Mouse (Mus musculus): ENCODE measurements around the gene Pptc7. TPM values are rescaled to one million over a fixed set of nuclear protein-coding genes. Genes with fewer than 3 reads are reported as not detected.

Gene Pptc7
- polyA plus RNA-seq, 1 experiment = 18.8 TPM

DNA sequence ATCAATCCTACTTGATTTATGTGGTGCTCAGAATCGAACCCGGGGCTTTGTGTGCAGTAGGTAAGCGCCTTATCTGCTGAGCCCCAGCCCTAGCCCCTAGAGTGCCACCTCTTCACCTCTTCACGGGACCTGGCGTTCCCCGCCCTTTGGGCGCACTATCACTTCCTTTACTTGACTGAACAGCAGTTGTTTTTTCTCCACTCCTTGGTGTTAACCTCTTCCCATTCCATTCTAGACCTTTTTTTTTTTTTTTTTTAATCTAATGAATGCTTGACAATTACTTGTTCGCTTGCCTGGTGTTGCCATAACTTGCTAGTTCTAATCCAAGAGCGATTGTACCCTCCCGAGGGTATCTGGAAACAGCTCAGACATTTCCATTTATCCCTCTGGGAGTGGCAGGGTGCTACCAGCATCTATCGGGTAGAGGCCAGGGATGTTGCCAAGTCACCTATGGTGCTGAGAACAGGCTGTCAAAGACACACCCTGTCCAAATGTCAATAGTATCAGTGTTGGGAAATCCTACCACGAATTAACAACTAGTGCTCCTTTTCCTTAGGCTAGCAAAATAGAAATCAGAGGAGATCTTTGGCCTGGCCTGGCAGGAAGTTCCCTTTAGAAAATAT lies 4.3 kb upstream of the Pptc7 start:
- H3K27ac ChIP-seq (ENCODE audit: insufficient read depth, low read length) = no peak overlapping the region
- no peak for DNase-seq (ENCODE audit: low read depth in 1 of 2, low spot score in 2 of 2)
- no peaks in the 10 kb centered on the region for H3K36me3 ChIP-seq (ENCODE audit: control insufficient read depth, insufficient read depth, low read length)
- no peaks in the 10 kb centered on the region for H3K27me3 ChIP-seq (ENCODE audit: control insufficient read depth, insufficient read depth, low read length)
- no peak overlapping the region for H3K4me3 ChIP-seq (ENCODE audit: extremely low read depth, insufficient read depth, insufficient read length)
- 76% methylated on average over 12 of the region's 12 CpGs for WGBS
- H3K4me1 ChIP-seq (ENCODE audit: control insufficient read depth, insufficient read depth, insufficient read length) = peaks cover 13% of the 10 kb centered on the region
- TF ChIP-seq POLR2A (IDR thresholded peaks at IDR 0.05; ENCODE audit: low read depth, low read length) (no peak), CTCF (IDR thresholded peaks at IDR 0.05; ENCODE audit: extremely low read depth, insufficient read depth, insufficient read length, insufficient replicate concordance) (no peak)

DNA sequence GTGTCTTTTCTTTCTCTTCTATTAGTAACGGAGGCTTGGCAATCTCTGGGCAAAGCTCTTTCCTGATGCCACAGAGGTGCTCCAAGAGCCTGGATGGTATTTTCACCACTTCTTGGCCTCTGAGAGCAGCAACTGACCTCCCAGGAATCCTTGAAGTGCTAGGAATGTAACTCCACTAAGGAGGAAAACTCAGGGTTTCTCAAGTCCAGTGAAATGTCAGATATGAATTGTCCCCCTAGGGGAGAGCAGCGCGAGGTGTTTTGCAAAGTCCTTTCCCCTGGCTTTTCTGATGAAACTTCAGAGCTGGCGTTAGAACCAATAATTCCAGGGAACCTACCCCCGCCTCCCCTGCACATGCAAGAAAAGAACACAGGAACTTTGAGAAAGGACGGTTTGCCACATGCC lies 3.7 kb upstream of the Pptc7 start:
- TF ChIP-seq CTCF (IDR thresholded peaks at IDR 0.05; ENCODE audit: extremely low read depth, insufficient read depth, insufficient read length, insufficient replicate concordance) = no peak
- TF ChIP-seq POLR2A (IDR thresholded peaks at IDR 0.05; ENCODE audit: low read depth, low read length) = no peak
- Histone ChIP-seq H3K27me3 (ENCODE audit: control insufficient read depth, insufficient read depth, low read length) (no peaks in the 10 kb centered on the region), H3K4me3 (ENCODE audit: extremely low read depth, insufficient read depth, insufficient read length) (no peak overlapping the region), H3K4me1 (ENCODE audit: control insufficient read depth, insufficient read depth, insufficient read length) (peaks cover 8% of the 10 kb centered on the region), H3K36me3 (ENCODE audit: control insufficient read depth, insufficient read depth, low read length) (no peaks in the 10 kb centered on the region), H3K27ac (ENCODE audit: insufficient read depth, low read length) (no peak overlapping the region)
- 64% methylated on average over 6 of the region's 6 CpGs for WGBS
- no peak for DNase-seq (ENCODE audit: low read depth in 1 of 2, low spot score in 2 of 2)

DNA sequence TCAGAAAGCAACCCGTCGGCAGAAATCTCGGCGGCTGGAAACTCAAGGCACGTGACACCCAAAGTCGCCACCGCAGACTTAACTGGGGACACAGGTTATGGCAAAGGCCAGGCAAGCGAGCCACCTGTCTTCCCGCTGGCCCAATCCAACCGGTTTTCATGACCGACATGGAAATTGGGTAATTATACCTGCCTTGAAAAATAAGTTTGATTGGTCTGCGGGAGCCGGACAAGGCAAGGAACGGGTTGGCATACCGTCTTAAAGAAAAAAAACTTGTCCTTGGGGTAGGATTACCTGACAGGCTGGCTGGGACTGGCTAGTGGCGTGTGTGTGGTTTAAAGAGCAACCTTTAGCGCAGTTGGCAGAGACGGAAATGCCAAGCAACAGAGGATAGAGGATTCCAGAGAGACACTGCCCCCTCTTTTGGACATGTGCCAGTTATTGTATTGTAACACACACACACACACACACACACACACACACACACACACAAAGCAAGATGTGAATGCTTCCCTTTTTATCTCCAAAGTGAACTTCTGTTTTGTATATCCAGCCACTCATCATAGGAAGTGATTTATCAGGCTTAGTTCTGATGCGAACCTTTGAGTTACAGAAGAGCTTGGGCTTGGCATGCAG lies 3.2 kb upstream of the Pptc7 start:
- Histone ChIP-seq H3K36me3 (ENCODE audit: control insufficient read depth, insufficient read depth, low read length) (no peaks in the 10 kb centered on the region), H3K4me3 (ENCODE audit: extremely low read depth, insufficient read depth, insufficient read length) (no peak overlapping the region), H3K27ac (ENCODE audit: insufficient read depth, low read length) (no peak overlapping the region), H3K4me1 (ENCODE audit: control insufficient read depth, insufficient read depth, insufficient read length) (peaks cover 8% of the 10 kb centered on the region), H3K27me3 (ENCODE audit: control insufficient read depth, insufficient read depth, low read length) (no peaks in the 10 kb centered on the region)
- TF ChIP-seq CTCF (IDR thresholded peaks at IDR 0.05; ENCODE audit: extremely low read depth, insufficient read depth, insufficient read length, insufficient replicate concordance) = no peak
- no peak for TF ChIP-seq POLR2A (IDR thresholded peaks at IDR 0.05; ENCODE audit: low read depth, low read length)
- 49% methylated on average over 19 of the region's 19 CpGs for WGBS
- DNase-seq (ENCODE audit: low read depth in 1 of 2, low spot score in 2 of 2) = peak in 1 of 2 experiments; percentile 31

DNA sequence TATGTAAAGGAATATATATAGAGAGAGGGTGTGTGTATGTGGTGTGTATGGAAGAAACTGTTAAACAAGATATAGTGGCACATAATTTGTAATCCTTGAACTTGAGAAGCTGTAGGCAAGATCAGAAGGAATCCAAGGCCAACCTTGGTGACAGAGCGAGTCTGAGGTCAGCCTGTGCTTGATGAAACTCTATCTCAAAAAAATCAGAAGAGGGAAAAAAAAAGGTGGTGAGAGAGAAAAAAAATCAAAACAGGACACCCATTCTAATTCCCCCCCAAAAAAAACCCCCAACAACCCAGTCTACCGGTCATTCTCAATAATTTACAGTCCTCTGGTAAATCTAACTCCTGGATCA lies 360 bp upstream of the Pptc7 start:
- TF ChIP-seq POLR2A (IDR thresholded peaks at IDR 0.05; ENCODE audit: low read depth, low read length) = no peak
- TF ChIP-seq CTCF (IDR thresholded peaks at IDR 0.05; ENCODE audit: extremely low read depth, insufficient read depth, insufficient read length, insufficient replicate concordance) = no peak
- no peak overlapping the region for H3K27ac ChIP-seq (ENCODE audit: insufficient read depth, low read length)
- H3K4me1 ChIP-seq (ENCODE audit: control insufficient read depth, insufficient read depth, insufficient read length) = peaks cover 20% of the 10 kb centered on the region
- no peak for DNase-seq (ENCODE audit: low read depth in 1 of 2, low spot score in 2 of 2)
- H3K36me3 ChIP-seq (ENCODE audit: control insufficient read depth, insufficient read depth, low read length) = no peaks in the 10 kb centered on the region
- WGBS = 12% methylated on average over 2 of the region's 2 CpGs
- no peak overlapping the region for H3K4me3 ChIP-seq (ENCODE audit: extremely low read depth, insufficient read depth, insufficient read length)
- H3K27me3 ChIP-seq (ENCODE audit: control insufficient read depth, insufficient read depth, low read length) = no peaks in the 10 kb centered on the region

DNA sequence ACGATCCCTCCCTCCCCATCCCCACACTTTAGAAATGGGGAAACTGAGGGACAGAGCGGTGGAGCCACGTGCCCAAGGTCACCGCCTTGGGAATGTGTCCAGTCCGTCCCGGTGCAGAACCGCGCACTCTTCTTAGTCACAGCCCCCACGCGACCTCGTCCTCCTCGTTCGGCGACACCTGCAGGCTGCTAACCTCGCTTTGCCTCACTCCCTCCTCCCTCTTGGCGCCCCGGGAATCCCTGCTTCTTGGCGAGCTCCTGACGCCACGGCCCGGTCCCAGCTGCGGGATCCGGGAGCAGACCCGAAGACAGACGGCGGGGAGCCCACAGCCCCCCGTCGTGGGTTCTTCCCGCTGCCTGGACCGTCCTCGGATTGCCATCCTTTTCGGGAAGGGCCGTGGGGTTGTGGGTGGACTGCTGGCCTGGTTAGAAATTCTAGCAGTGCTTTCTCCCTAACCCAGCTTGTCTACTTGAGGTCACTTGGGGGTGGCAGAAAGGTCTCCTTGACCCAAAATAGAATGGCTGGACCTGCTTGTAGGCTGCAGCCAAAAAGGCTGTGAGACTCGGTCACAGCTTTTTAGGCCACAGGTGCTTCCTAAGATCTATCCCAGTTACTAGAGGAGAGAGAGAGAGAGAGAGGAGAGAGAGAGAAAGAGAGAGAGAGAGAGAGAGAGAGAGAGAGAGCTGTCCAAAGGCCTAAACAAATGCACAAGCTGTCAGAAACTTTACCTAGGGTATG lies 1.0 kb downstream of the Pptc7 start:
- WGBS = 1% methylated on average over 34 of the region's 34 CpGs
- DNase-seq (ENCODE audit: low read depth in 1 of 2, low spot score in 2 of 2) = peak in 1 of 2 experiments; percentile 41
- H3K27me3 ChIP-seq (ENCODE audit: control insufficient read depth, insufficient read depth, low read length) = no peaks in the 10 kb centered on the region

DNA sequence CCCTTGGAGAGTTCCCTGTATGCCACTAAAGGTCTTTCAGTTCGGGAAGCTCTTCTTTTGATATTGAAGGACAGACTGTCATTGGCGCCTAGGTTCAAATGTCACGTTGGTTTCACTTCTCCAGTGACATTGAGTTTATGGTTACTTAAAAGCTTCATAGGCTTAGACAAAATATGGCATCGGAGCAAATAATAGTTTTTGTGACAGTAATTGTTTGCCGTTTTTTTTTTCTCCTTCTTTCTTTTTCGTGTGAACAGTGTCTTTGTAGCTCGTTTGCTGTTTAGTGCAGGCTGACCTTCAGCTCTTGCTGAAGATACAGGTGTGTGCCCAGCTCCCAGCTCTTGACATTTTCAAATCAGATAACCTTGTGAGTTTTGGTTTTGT lies 1.6 kb downstream of the Pptc7 start:
- TF ChIP-seq CTCF (IDR thresholded peaks at IDR 0.05; ENCODE audit: extremely low read depth, insufficient read depth, insufficient read length, insufficient replicate concordance) (no peak), POLR2A (IDR thresholded peaks at IDR 0.05; ENCODE audit: low read depth, low read length) (no peak)
- Histone ChIP-seq H3K4me1 (ENCODE audit: control insufficient read depth, insufficient read depth, insufficient read length) (peaks cover 16% of the 10 kb centered on the region), H3K27me3 (ENCODE audit: control insufficient read depth, insufficient read depth, low read length) (no peaks in the 10 kb centered on the region), H3K36me3 (ENCODE audit: control insufficient read depth, insufficient read depth, low read length) (no peaks in the 10 kb centered on the region), H3K4me3 (ENCODE audit: extremely low read depth, insufficient read depth, insufficient read length) (peak overlapping the region; percentile 83), H3K27ac (ENCODE audit: insufficient read depth, low read length) (peak overlapping the region; percentile 49; the same call in 1 of the 2 replicates)
- no peak for DNase-seq (ENCODE audit: low read depth in 1 of 2, low spot score in 2 of 2)
- WGBS = 14% methylated on average over 7 of the region's 7 CpGs

More for the DNA sequence above, 1.0 kb downstream of the Pptc7 start:
- TF ChIP-seq POLR2A (IDR thresholded peaks at IDR 0.05; ENCODE audit: low read depth, low read length) (no peak), CTCF (IDR thresholded peaks at IDR 0.05; ENCODE audit: extremely low read depth, insufficient read depth, insufficient read length, insufficient replicate concordance) (no peak)
- Histone ChIP-seq H3K27ac (ENCODE audit: insufficient read depth, low read length) (peak overlapping the region; percentile 49), H3K4me1 (ENCODE audit: control insufficient read depth, insufficient read depth, insufficient read length) (peaks cover 20% of the 10 kb centered on the region), H3K4me3 (ENCODE audit: extremely low read depth, insufficient read depth, insufficient read length) (peak overlapping the region; percentile 83), H3K36me3 (ENCODE audit: control insufficient read depth, insufficient read depth, low read length) (no peaks in the 10 kb centered on the region)
